Comparison of ENCODE assay signal across 10 mouse cellular contexts in genomic region chr1:88358102-88358654, GRCm38 (mm10). TPM values are rescaled to one million over a fixed set of nuclear protein-coding genes. Genes with fewer than 3 reads are reported as not detected.
DNase-seq lines count a peak whose midpoint lies in the region.
"Had no signal": no experiment of that assay in that cellular context is flagged by ENCODE, and none has a peak within 500 bp of the region (broad histone marks: within the 10 kb centered on the region; RNA-seq: fewer than 3 reads in every experiment).

No protein-coding gene starts in this region.

- DNase-seq in testis, postnatal 14 days (ENCODE audit: low spot score): peak; percentile 11
- DNase-seq in testis, postnatal 10 days (ENCODE audit: low spot score): no peak
- peak; percentile 91 to 93 for DNase-seq in cerebellum, postnatal 25 days
- peak; percentile 62 for DNase-seq in kidney, postnatal 10 days
- DNase-seq in layer of hippocampus, postnatal 25 days (ENCODE audit: extremely low spot score in 1 of 2, low spot score in 1 of 2): no peak
- DNase-seq in embryo, embryonic 11 days: no peak
- DNase-seq in thymus, postnatal 4 days: no peak
- DNase-seq: adrenal gland, adult 8-10 months had no signal

RNA-seq across cellular contexts. Expression of gene Spp2, which starts 48.6 kb away (rescaled TPM):
- total RNA-seq in layer of hippocampus, postnatal 25 days (2021): under 1 TPM in 1 of 2 experiments, not detected in 1; 0.42 TPM
- total RNA-seq: adrenal gland, adult 8-10 months; hematopoietic stem cell, adult 5-6 weeks; left cerebral cortex, postnatal 36 days had no signal

Comparison
In these comparisons a context has a peak if more than half of its experiments do, and no peak if none do; other contexts are left out.
1. DNase-seq: peak in testis, postnatal 14 days (single experiment), cerebellum, postnatal 25 days (2 of 2) and kidney, postnatal 10 days (single experiment); none in testis, postnatal 10 days (single experiment), layer of hippocampus, postnatal 25 days (0 of 2), embryo, embryonic 11 days (single experiment) and thymus, postnatal 4 days (single experiment).